Mouse (Mus musculus) neural tube, embryonic 12.5 days (tissue): Measurements from ENCODE around the gene Dip2c. TPM values are rescaled to one million over a fixed set of nuclear protein-coding genes. Genes with fewer than 3 reads are reported as not detected.

ENCODE experiments used
- ATAC-seq: fragments of 200-750 bp; cut with Nextera tagmentation; 2 replicates; pipeline ENCODE4 v1.8.0; 2017; ENCODE audit warnings: low read depth, mild to moderate bottlenecking, moderate TSS enrichment, moderate library complexity; ENCODE audit not compliant: low FRiP score
- H3K27ac ChIP-seq: fragments of 300-500 bp; sonication (generic); 2 replicates; pipeline ENCODE4 v1.5.1; 2016
- H3K27me3 ChIP-seq: fragments of 300-500 bp; sonication (generic); replicated peaks from 2 replicates; pipeline ENCODE4 v1.6.1; 2016; ENCODE audit warnings: mild to moderate bottlenecking
- H3K36me3 ChIP-seq: fragments of 300-500 bp; sonication (generic); 2 replicates; pipeline ENCODE4 v1.6.1; 2016; ENCODE audit warnings: mild to moderate bottlenecking
- H3K4me1 ChIP-seq: fragments of 300-500 bp; sonication (generic); 2 replicates; pipeline ENCODE4 v1.6.1; 2016
- H3K4me2 ChIP-seq: fragments of 300-500 bp; sonication (generic); replicated peaks from 2 replicates; pipeline ENCODE4 v1.6.1; 2016; ENCODE audit warnings: mild to moderate bottlenecking
- H3K4me3 ChIP-seq: fragments of 300-500 bp; sonication (generic); 2 replicates; pipeline ENCODE4 v1.5.1; 2016
- H3K9ac ChIP-seq: fragments of 300-500 bp; sonication (generic); 2 replicates; pipeline ENCODE4 v1.6.1; 2016; ENCODE audit warnings: mild to moderate bottlenecking
- H3K9me3 ChIP-seq: fragments of 300-500 bp; sonication (generic); 2 replicates; pipeline ENCODE4 v1.6.1; 2016; ENCODE audit warnings: mild to moderate bottlenecking
- WGBS: fragments of 180-500 bp; shearing (Covaris S2); methylation state at CpG from one replicate; pipeline ENCODE4 v1.1.7; 2016; 5-methylcytosine and 5-hydroxymethylcytosine counted together
- polyA plus RNA-seq: library from polyadenylated mRNA; unstranded; fragments of >200 nt; fragmentation: Nextera tagmentation; extraction: Ambion mirVana; gene quantifications from 2 replicates; pipeline ENCODE4 v1.2.1, GENCODE M21; 2016

Dip2c gene
- polyA plus RNA-seq, 1 experiment from 2014 or later: 12.0 TPM

DNA sequence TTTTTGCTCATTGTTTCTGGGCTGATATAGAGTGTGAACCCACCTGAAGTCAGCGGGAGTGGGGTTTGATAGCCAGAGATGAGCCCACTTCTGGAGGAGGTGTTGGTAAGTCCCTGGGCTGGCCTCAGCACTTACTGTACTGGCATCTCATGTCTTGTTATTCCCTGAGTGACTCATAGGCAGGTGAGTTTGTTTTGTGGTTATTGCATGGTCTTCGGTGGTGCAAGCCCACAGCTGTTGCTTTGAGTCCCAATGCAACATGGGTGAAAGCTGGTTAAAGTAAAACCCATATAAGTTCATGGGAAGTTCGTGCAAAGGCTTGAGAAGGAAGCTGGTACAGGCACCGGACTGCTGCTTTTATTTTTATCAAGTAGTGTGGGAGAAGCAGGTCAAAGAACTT is 64.0 kb downstream of the Dip2c start:
- no peak for ATAC-seq
- Histone ChIP-seq H3K4me1 (no peaks in the 10 kb centered on the region), H3K4me3 (no peak overlapping the region), H3K9me3 (no peaks in the 10 kb centered on the region), H3K27ac (no peak overlapping the region), H3K4me2 (no peak overlapping the region), H3K9ac (no peak overlapping the region), H3K36me3 (no peaks in the 10 kb centered on the region), H3K27me3 (no peaks in the 10 kb centered on the region)
- 92% methylated on average over 4 of the region's 4 CpGs for WGBS

- no peak for ATAC-seq
- no peaks in the 10 kb centered on the region for H3K27me3 ChIP-seq
- no peak overlapping the region for H3K4me2 ChIP-seq
- no peak overlapping the region for H3K4me3 ChIP-seq
- no peak overlapping the region for H3K27ac ChIP-seq
- H3K9ac ChIP-seq: no peak overlapping the region
- no peaks in the 10 kb centered on the region for H3K36me3 ChIP-seq
- H3K9me3 ChIP-seq: no peaks in the 10 kb centered on the region
- 98% methylated on average over 1 of the region's 1 CpGs for WGBS
- no peaks in the 10 kb centered on the region for H3K4me1 ChIP-seq
Measured at GRCm38 (mm10) chr13:9342696-9343095, 66.4 kb downstream of the Dip2c start.

- ATAC-seq: no peak
- no peak overlapping the region for H3K4me3 ChIP-seq
- H3K4me2 ChIP-seq: no peak overlapping the region
- no peaks in the 10 kb centered on the region for H3K27me3 ChIP-seq
- no peaks in the 10 kb centered on the region for H3K36me3 ChIP-seq
- no peak overlapping the region for H3K9ac ChIP-seq
- 89% methylated on average over 3 of the region's 3 CpGs for WGBS
- H3K4me1 ChIP-seq: no peaks in the 10 kb centered on the region
- H3K9me3 ChIP-seq: no peaks in the 10 kb centered on the region
- no peak overlapping the region for H3K27ac ChIP-seq
Measured at GRCm38 (mm10) chr13:9347448-9347847, 71.1 kb downstream of the Dip2c start.

DNA sequence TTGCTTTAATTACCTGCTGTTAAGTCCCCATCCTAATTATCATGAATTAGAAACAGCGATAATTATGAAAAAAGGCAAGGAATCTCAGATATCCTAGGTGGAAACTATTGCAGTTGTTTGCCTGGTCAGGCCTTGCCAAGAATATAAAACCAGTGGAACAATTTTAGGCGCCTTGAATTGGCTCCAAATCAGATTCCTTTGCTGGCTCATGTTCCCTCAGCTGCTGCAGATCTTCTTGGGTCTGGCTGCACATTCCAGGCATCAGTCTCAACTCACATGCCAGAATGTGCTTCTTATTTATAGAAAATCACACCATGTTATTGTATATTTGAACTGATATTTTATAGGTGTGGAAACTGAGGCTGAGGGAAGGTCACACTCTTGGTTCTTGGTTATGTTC is 74.3 kb downstream of the Dip2c start:
- H3K36me3 ChIP-seq: no peaks in the 10 kb centered on the region
- H3K27me3 ChIP-seq: no peaks in the 10 kb centered on the region
- H3K9ac ChIP-seq: no peak overlapping the region
- no peak for ATAC-seq
- no peak overlapping the region for H3K4me3 ChIP-seq
- H3K4me1 ChIP-seq: peaks cover 7% of the 10 kb centered on the region
- H3K9me3 ChIP-seq: no peaks in the 10 kb centered on the region
- H3K27ac ChIP-seq: no peak overlapping the region
- 84% methylated on average over 2 of the region's 2 CpGs for WGBS
- no peak overlapping the region for H3K4me2 ChIP-seq

- no peaks in the 10 kb centered on the region for H3K9me3 ChIP-seq
- no peaks in the 10 kb centered on the region for H3K27me3 ChIP-seq
- H3K4me2 ChIP-seq: no peak overlapping the region
- whole genome bisulfite sequencing: 96% methylated on average over 1 of the region's 1 CpGs
- no peak overlapping the region for H3K9ac ChIP-seq
- no peak overlapping the region for H3K27ac ChIP-seq
- no peaks in the 10 kb centered on the region for H3K36me3 ChIP-seq
- H3K4me3 ChIP-seq: no peak overlapping the region
- peaks cover 7% of the 10 kb centered on the region for H3K4me1 ChIP-seq
- no peak for ATAC-seq
Measured at GRCm38 (mm10) chr13:9353890-9354289, 77.6 kb downstream of the Dip2c start.

DNA sequence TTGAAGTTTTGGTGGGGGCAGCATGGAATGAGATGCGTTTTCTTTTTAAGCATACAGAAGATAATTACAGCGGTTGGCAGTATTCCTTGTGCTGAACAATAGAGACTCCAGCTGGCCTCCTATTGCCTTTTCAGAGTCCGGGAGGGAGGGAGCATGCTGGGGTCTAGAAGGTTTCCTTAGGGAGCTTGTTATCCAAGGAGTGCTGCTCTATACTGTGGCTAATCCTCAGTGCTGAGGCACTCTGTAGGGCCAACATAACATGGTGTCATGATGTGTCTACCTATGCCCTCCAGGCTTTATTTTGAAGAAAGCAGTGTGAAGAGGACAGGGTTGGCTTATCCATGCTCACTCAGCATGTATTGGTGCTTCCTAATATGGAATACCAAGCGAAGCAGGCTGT is 79.0 kb downstream of the Dip2c start:
- Histone ChIP-seq H3K27me3 (no peaks in the 10 kb centered on the region), H3K9me3 (no peaks in the 10 kb centered on the region), H3K27ac (no peak overlapping the region), H3K4me1 (peaks cover 7% of the 10 kb centered on the region), H3K4me2 (no peak overlapping the region), H3K36me3 (no peaks in the 10 kb centered on the region), H3K4me3 (no peak overlapping the region), H3K9ac (no peak overlapping the region)
- WGBS: 37% methylated on average over 4 of the region's 4 CpGs
- ATAC-seq: peak; percentile 68

DNA sequence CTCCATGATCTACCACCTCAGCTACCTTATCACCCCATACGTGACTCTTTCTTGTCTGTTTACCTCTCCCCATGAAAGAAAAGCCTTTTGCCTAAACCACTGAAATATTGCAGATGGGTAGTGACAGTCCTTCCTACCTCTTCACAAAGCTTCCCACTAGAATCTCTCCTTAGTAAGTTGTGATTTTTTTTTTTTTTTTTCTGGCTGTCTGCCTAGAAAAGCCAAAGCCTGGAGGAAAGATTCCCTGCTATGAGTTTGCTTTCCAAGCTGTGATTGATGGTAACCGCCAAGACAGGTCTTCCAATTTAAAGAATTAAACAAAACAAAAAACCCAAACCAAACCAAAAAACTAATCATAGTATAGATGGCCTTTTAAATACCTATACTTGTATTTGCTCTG is 85.1 kb downstream of the Dip2c start:
- no peaks in the 10 kb centered on the region for H3K36me3 ChIP-seq
- H3K9ac ChIP-seq: no peak overlapping the region
- H3K27me3 ChIP-seq: no peaks in the 10 kb centered on the region
- ATAC-seq: no peak
- H3K4me1 ChIP-seq: no peaks in the 10 kb centered on the region
- 85% methylated on average over 2 of the region's 2 CpGs for WGBS
- no peak overlapping the region for H3K4me2 ChIP-seq
- no peak overlapping the region for H3K4me3 ChIP-seq
- no peak overlapping the region for H3K27ac ChIP-seq
- H3K9me3 ChIP-seq: no peaks in the 10 kb centered on the region

DNA sequence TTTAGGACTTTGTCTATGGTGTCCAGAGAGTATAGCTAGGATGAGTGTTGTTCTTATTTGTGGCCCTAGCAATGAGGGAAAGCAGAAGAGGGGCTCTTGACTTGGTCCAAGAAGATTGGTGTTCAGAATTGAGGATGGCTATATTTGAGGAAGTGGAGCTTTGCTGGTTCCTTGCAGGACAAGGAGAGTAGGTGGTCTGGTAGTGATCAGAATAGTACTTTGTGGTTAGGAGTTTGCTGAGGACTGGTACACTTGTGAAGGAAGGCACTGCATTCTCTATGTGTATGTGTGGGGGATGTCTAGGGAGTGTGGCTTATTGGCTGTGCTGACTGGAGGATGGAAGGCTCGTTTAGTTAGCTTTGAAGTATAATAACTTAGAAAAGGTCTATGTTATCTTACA is 95.1 kb downstream of the Dip2c start:
- Histone ChIP-seq H3K4me2 (no peak overlapping the region), H3K36me3 (no peaks in the 10 kb centered on the region), H3K4me1 (no peaks in the 10 kb centered on the region), H3K4me3 (no peak overlapping the region), H3K9me3 (no peaks in the 10 kb centered on the region), H3K9ac (no peak overlapping the region), H3K27ac (no peak overlapping the region), H3K27me3 (no peaks in the 10 kb centered on the region)
- ATAC-seq: no peak
- WGBS: 81% methylated on average over 1 of the region's 1 CpGs

- no peak for ATAC-seq
- H3K9me3 ChIP-seq: no peaks in the 10 kb centered on the region
- H3K27ac ChIP-seq: no peak overlapping the region
- no peak overlapping the region for H3K4me3 ChIP-seq
- no peaks in the 10 kb centered on the region for H3K36me3 ChIP-seq
- H3K4me2 ChIP-seq: no peak overlapping the region
- H3K4me1 ChIP-seq: no peaks in the 10 kb centered on the region
- 86% methylated on average over 2 of the region's 2 CpGs for WGBS
- H3K27me3 ChIP-seq: no peaks in the 10 kb centered on the region
- H3K9ac ChIP-seq: no peak overlapping the region
Measured at GRCm38 (mm10) chr13:9377130-9377529, 100.8 kb downstream of the Dip2c start.

DNA sequence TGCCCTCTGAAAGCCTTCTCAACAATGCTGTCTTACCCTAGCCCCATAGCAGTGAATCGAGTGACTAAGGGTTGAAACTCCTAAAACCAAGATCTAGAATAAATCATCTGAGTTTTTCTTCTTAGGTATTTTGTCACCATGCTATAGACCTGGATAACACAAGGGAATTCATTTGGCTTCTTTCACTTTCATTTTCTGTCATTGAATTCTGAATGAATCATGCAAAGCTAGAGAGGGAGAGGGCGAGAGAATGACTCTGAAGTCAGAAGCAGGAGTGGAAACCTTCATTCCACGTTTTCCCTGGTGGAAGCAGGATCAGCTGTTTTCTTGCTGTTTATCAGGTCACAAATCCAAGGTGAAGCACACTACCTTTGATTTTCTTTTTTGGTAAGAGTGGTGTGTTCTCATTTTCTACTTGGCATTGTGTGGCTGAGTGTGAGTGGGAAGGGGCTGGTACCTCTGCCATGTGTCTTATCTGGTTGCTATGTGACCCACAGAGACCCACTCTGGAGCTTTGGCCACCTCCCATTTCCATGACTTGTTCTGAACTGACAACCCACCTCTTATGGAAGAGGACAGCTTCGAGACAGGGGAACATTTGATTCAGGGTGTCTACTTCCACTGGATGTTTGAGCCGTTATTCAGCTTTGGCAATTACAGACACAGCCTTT is 104.5 kb downstream of the Dip2c start:
- Histone ChIP-seq H3K4me3 (no peak overlapping the region), H3K9me3 (no peaks in the 10 kb centered on the region), H3K4me2 (no peak overlapping the region), H3K27ac (no peak overlapping the region), H3K9ac (no peak overlapping the region), H3K36me3 (no peaks in the 10 kb centered on the region), H3K27me3 (no peaks in the 10 kb centered on the region), H3K4me1 (no peaks in the 10 kb centered on the region)
- 79% methylated on average over 5 of the region's 5 CpGs for whole genome bisulfite sequencing
- no peak for ATAC-seq

DNA sequence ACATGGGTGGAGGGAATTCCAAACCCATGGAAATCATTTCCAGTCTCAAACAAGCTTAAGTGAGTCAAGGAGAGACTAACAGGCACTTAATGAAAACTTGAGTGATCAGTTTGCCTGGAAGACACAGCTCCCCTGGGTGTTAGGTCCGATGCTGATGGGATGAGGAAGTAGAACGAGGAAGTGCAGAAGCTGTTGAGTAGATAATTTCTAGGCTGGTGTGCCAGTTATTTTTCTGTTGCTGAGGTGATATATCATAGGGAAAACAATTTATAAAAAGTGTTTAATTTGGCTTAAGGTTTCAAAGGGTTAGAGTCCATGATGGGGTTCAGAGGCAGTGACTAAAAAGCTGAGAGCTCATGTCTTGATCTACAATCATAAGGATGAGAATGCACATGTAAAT is 111.7 kb downstream of the Dip2c start:
- Histone ChIP-seq H3K27ac (no peak overlapping the region), H3K4me1 (no peaks in the 10 kb centered on the region), H3K9me3 (0 out of 2 replicates have a peak, but pooled peaks cover 4% of the 10 kb centered on the region), H3K4me2 (no peak overlapping the region), H3K36me3 (no peaks in the 10 kb centered on the region), H3K27me3 (no peaks in the 10 kb centered on the region), H3K9ac (no peak overlapping the region), H3K4me3 (no peak overlapping the region)
- ATAC-seq: no peak
- WGBS: 84% methylated on average over 2 of the region's 2 CpGs

- Histone ChIP-seq H3K4me2 (no peak overlapping the region), H3K9ac (no peak overlapping the region), H3K4me1 (no peaks in the 10 kb centered on the region), H3K36me3 (no peaks in the 10 kb centered on the region), H3K9me3 (0 out of 2 replicates have a peak, but pooled peaks cover 4% of the 10 kb centered on the region), H3K27ac (no peak overlapping the region), H3K27me3 (no peaks in the 10 kb centered on the region), H3K4me3 (no peak overlapping the region)
- no peak for ATAC-seq
- WGBS: 91% methylated on average over 1 of the region's 1 CpGs
Measured at GRCm38 (mm10) chr13:9389334-9389733, 113.0 kb downstream of the Dip2c start.

- H3K4me1 ChIP-seq: no peaks in the 10 kb centered on the region
- 65% methylated on average over 5 of the region's 5 CpGs for WGBS
- no peak overlapping the region for H3K4me3 ChIP-seq
- ATAC-seq: no peak
- no peaks in the 10 kb centered on the region for H3K36me3 ChIP-seq
- no peak overlapping the region for H3K4me2 ChIP-seq
- H3K9ac ChIP-seq: no peak overlapping the region
- H3K27me3 ChIP-seq: no peaks in the 10 kb centered on the region
- no peak overlapping the region for H3K27ac ChIP-seq
- 0 out of 2 replicates have a peak, but pooled peaks cover 4% of the 10 kb centered on the region for H3K9me3 ChIP-seq
Measured at GRCm38 (mm10) chr13:9390204-9390804, 114.0 kb downstream of the Dip2c start.
